Mouse (Mus musculus) liver, embryonic 15.5 days (tissue): ENCODE measurements around the gene Sidt1. TPM values are rescaled to one million over a fixed set of nuclear protein-coding genes. Genes with fewer than 3 reads are reported as not detected.

Experiments used
- ATAC-seq: fragments of 200-750 bp; cut with Nextera tagmentation; 2 replicates; pipeline ENCODE4 v1.8.0; 2017; ENCODE audit warnings: moderate number of reproducible peaks, mild to moderate bottlenecking, moderate library complexity; ENCODE audit not compliant: insufficient read depth
- H3K27ac ChIP-seq: fragments of 300-500 bp; sonication (generic); replicated peaks from 2 replicates; pipeline ENCODE4 v1.5.1; 2015; ENCODE audit warnings: mild to moderate bottlenecking, inconsistent platforms
- H3K27me3 ChIP-seq: fragments of 300-500 bp; sonication (generic); 2 replicates; pipeline ENCODE4 v1.6.1; 2015; ENCODE audit warnings: mild to moderate bottlenecking, inconsistent platforms
- H3K36me3 ChIP-seq: fragments of 300-500 bp; sonication (generic); replicated peaks from 2 replicates; pipeline ENCODE4 v1.6.1; 2015; ENCODE audit warnings: moderate library complexity, mild to moderate bottlenecking, inconsistent platforms
- H3K4me1 ChIP-seq: fragments of 300-500 bp; sonication (generic); replicated peaks from 2 replicates; pipeline ENCODE4 v1.6.1; 2015; ENCODE audit warnings: inconsistent platforms
- H3K4me2 ChIP-seq: fragments of 300-500 bp; sonication (generic); 2 replicates; pipeline ENCODE4 v1.6.1; 2015; ENCODE audit warnings: moderate library complexity, mild to moderate bottlenecking, inconsistent platforms
- H3K4me3 ChIP-seq: fragments of 300-500 bp; sonication (generic); replicated peaks from 2 replicates; pipeline ENCODE4 v1.5.1; 2015; ENCODE audit warnings: mild to moderate bottlenecking, inconsistent platforms
- H3K9ac ChIP-seq: fragments of 300-500 bp; sonication (generic); 2 replicates; pipeline ENCODE4 v1.6.1; 2015; ENCODE audit warnings: moderate library complexity, mild to moderate bottlenecking, inconsistent platforms
- H3K9me3 ChIP-seq: fragments of 300-500 bp; sonication (generic); replicated peaks from 2 replicates; pipeline ENCODE4 v1.6.1; 2016; ENCODE audit warnings: inconsistent platforms
- WGBS: fragments of 180-500 bp; shearing (Covaris S2); methylation state at CpG from one replicate; pipeline ENCODE4 v1.1.7; 2015; ENCODE audit warnings: mixed read lengths; ENCODE audit not compliant: insufficient replicate concordance; 5-methylcytosine and 5-hydroxymethylcytosine counted together
- polyA plus RNA-seq: library from polyadenylated mRNA; unstranded; fragments of >200 nt; fragmentation: Nextera tagmentation; extraction: Ambion mirVana; gene quantifications from 2 replicates; pipeline ENCODE4 v1.2.1, GENCODE M21; 2015

Sidt1 gene
- 0.03 TPM in 1 of 2 replicates, not detected in the other for polyA plus RNA-seq

DNA sequence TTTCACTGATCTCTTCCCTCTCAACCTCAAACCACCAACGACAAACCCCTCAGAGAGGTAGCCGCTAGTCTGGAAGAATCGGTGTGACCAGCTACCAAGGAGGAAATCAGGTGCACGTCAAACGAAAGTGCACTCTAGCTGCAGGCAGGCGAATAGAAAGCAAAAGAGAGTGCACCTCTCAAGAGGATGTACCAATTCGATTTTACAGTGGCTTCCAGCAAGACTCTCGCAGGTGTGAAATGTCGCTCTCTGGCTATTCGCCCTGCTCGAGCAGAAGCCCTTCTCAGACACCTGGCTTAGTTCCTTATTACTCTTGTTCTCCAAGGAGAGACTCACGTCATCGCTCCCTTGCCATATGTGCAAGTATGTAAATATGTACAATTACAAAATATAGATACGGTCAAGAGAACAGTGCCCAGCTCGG lies at the start of gene Sidt1:
TSS of gene Sidt1 (minus strand) at position 336 of the 424 bp plus-strand sequence.
- H3K27me3 ChIP-seq = peaks cover 42% of the 10 kb centered on the region
- no peak within 1 kb of the TSS for H3K27ac ChIP-seq
- no peaks in the 10 kb centered on the region for H3K36me3 ChIP-seq
- no peaks in the 10 kb centered on the region for H3K9me3 ChIP-seq
- H3K4me1 ChIP-seq = peaks cover 12% of the 10 kb centered on the region
- 0 out of 2 replicates have a peak within 1 kb of the TSS, but pooled peaks have one; percentile 19 for H3K9ac ChIP-seq
- 5% methylated on average over 15 of the region's 15 CpGs for WGBS
- peak within 1 kb of the TSS; percentile 78 for H3K4me2 ChIP-seq
- peak within 1 kb of the TSS; percentile 51 for H3K4me3 ChIP-seq
- no peak for ATAC-seq

DNA sequence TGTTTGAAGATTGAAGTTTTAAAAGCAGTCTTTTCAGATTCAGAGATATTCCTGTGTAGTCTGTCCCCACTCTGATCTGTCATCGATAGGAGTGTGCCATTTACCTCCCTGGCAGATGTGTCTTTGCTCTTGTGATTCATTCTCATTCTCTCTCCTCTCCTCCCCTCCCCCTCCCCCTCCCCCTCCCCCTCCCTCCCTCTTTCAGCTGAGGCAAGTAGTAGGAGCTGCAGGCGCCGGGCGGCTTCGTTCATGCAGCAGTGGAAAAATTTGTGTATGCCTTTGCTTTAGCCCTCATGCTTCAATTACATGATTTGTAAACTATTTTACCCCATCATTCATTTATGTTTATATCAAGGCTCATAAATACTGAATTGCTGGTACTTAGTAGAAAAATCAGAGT lies 48.6 kb upstream of the Sidt1 start:
- no peak overlapping the region for H3K4me3 ChIP-seq
- no peak overlapping the region for H3K4me2 ChIP-seq
- H3K27me3 ChIP-seq = no peaks in the 10 kb centered on the region
- H3K9me3 ChIP-seq = no peaks in the 10 kb centered on the region
- H3K4me1 ChIP-seq = no peaks in the 10 kb centered on the region
- H3K9ac ChIP-seq = no peak overlapping the region
- no peak overlapping the region for H3K27ac ChIP-seq
- ATAC-seq = no peak
- peaks cover 24% of the 10 kb centered on the region for H3K36me3 ChIP-seq
- WGBS = 73% methylated on average over 5 of the region's 5 CpGs

DNA sequence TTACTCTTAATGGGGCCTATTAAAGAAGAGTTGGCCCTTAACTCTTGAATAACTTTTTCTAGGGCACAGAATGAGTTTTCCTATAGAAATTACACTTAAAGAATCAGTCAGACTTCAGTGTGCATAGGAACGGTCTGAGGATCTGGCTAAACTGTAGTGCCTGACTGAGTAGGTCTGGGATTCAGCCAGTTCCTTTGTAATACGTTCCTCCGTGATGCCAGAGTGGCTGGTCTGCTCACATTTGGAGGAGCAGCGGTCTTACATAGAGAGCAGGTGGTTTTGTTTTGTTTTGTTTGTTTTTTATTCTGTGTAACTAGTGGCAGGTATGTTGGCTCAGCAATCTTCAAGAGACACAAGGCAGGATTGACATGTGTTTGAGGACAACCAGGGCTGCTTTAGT lies 47.0 kb upstream of the Sidt1 start:
- no peak for ATAC-seq
- Histone ChIP-seq H3K4me2 (no peak overlapping the region), H3K4me1 (no peaks in the 10 kb centered on the region), H3K27me3 (no peaks in the 10 kb centered on the region), H3K4me3 (no peak overlapping the region), H3K9ac (no peak overlapping the region), H3K36me3 (peaks cover 24% of the 10 kb centered on the region), H3K9me3 (no peaks in the 10 kb centered on the region), H3K27ac (no peak overlapping the region)
- WGBS = 74% methylated on average over 4 of the region's 4 CpGs

DNA sequence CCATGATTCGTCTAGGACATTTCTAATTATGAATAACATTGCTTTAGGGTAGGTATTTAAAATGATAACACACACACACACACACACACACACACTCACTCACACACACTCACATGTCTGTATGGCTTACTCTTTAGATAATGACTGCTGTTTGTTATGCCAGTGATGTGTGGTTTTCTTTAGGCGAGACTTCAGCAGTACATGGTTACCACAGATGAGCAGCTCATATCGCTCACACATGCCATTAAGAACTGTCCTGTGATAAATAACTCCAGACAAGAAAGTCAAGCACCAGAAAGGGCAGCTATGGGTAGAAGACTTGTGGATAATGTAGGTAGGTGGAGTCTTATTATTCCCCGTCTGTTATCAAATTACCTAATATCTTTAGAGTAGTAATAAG lies 42.5 kb upstream of the Sidt1 start:
- H3K9me3 ChIP-seq = no peaks in the 10 kb centered on the region
- no peak for ATAC-seq
- no peak overlapping the region for H3K27ac ChIP-seq
- H3K4me2 ChIP-seq = no peak overlapping the region
- WGBS = 55% methylated on average over 4 of the region's 4 CpGs
- H3K36me3 ChIP-seq = peaks cover 38% of the 10 kb centered on the region
- H3K9ac ChIP-seq = no peak overlapping the region
- no peak overlapping the region for H3K4me3 ChIP-seq
- no peaks in the 10 kb centered on the region for H3K27me3 ChIP-seq
- no peaks in the 10 kb centered on the region for H3K4me1 ChIP-seq

DNA sequence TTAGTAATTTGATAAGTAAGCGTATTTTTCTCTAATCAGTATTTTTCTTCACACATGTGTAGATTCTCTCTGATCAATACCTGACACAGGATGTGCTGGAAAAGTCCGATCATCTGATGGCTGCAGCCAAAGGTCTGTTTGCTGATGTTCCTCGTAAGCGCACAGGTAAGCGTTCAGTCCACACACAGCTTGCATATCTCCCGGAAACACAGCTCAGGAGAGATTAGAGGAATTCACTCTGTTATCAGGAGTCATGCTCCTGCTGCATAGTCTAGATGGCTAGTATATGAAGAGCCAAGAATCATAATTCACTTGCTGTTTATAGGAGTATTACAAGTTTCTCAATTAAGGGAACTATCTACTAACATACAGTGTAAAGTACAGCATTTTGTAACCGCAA lies 32.5 kb upstream of the Sidt1 start:
- Histone ChIP-seq H3K4me2 (no peak overlapping the region), H3K27me3 (no peaks in the 10 kb centered on the region), H3K36me3 (peaks cover 34% of the 10 kb centered on the region), H3K4me1 (peaks cover 3% of the 10 kb centered on the region; the same call in 1 of the 2 replicates), H3K4me3 (no peak overlapping the region), H3K9ac (no peak overlapping the region), H3K27ac (no peak overlapping the region), H3K9me3 (no peaks in the 10 kb centered on the region)
- peak; percentile 51; the same call in 1 of the 2 replicates for ATAC-seq
- WGBS = 56% methylated on average over 7 of the region's 7 CpGs

DNA sequence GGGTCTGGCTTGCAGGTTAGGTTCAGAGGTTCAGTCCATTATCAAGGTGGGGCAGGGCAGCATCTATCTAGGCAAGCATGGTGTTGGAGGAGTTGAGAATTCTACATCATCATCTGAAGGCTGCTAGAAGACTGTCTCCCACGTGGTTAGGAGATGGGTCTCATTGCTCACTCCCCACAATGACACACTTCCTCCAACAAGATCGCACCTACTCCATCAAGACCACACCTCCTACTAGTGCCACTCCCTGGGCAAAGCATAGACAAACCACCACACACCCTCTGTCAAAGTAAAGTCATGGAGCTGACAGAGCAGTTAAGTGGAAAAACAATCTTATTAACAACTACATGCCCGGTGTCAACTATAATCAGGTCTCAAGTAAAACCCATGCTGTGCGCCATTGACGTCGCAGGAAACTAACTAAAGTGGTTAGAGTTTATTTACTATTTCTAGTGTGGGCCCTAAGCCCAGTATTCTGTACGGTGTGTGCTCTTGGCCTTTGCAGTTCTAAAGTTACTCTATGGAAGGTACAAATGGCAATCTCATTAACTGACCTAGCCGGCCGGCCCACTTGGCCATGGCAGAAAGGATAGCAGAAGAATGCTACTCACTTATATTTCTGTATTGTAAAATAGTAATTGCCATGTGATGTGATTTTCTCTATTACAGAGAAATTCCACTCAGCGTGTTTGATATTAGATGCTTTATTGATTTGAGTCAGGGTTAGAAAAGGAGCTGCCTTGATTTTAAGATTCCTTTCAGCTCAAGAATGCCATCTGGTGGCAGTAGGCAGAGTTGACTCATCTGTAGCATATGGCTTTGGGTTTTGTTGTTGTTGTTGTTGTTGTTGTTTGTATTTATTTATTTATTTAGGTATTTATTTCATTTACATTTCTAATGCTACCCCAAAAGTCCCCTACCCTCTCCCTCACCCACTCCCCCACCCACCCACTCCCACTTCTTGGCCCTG lies 29.2 kb upstream of the Sidt1 start:
- no peak overlapping the region for H3K4me2 ChIP-seq
- no peaks in the 10 kb centered on the region for H3K27me3 ChIP-seq
- H3K36me3 ChIP-seq = peaks cover 27% of the 10 kb centered on the region
- ATAC-seq = no peak
- H3K4me1 ChIP-seq = peaks cover 15% of the 10 kb centered on the region
- no peak overlapping the region for H3K4me3 ChIP-seq
- H3K9ac ChIP-seq = no peak overlapping the region
- no peak overlapping the region for H3K27ac ChIP-seq
- H3K9me3 ChIP-seq = no peaks in the 10 kb centered on the region
- WGBS = 78% methylated on average over 10 of the region's 10 CpGs

DNA sequence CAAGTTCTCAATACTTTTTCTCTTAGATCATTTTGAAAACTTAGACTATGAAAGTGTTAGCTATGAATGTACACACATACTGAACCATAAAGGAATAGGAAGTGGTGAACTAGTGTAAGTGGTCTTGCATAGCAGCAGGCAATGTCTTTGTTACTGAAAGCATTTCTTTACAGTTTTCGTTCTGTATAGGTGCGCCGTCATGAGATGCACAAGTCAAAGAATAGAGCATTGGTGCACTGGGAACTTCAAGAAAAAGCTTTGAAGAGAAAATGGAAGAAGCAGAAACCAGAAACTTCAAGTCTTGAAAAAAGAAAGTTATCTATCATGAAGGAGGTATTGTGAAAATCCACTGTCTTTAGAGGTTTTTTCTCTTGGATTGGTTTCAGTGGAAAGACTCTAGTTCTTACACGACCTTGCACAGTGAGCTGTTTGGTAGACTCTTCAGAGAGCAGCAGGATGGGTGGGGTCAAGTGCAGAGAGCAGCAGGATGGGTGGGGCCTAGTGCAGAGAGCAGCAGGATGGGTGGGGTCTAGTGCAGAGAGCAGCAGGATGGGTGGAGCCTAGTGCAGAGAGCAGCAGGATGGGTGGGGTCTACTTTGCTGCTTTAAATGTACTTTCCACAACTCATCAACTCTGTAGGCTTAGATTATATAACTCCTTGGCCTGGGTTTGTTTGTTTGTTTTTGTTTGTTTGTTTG lies 24.7 kb upstream of the Sidt1 start:
- Histone ChIP-seq H3K27ac (no peak overlapping the region), H3K9me3 (no peaks in the 10 kb centered on the region), H3K27me3 (no peaks in the 10 kb centered on the region), H3K4me1 (peaks cover 14% of the 10 kb centered on the region), H3K4me3 (no peak overlapping the region), H3K36me3 (peaks cover 16% of the 10 kb centered on the region), H3K4me2 (peak overlapping the region; percentile 32), H3K9ac (no peak overlapping the region)
- WGBS = 42% methylated on average over 4 of the region's 4 CpGs
- ATAC-seq = peak; percentile 97

DNA sequence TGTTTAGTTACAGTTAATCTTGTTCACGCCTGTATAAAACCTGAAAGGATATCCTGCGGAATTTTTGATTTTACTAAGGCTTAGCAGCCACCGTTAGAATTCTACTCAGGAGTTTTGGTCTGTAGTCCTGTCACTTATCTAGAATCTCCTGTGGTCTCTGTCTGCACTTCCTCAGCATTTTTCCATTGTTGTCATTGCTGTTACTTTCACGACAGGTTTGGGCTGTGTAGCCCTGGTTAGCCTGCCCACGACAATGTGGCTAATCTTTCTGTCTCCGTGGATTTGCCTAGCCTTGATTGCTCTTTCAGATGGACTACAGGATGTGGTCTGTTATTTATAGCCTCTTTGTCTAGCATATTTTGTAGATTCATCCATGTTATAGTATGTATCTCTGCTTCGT lies 23.3 kb upstream of the Sidt1 start:
- Histone ChIP-seq H3K4me2 (no peak overlapping the region), H3K27ac (no peak overlapping the region), H3K27me3 (no peaks in the 10 kb centered on the region), H3K36me3 (peaks cover 10% of the 10 kb centered on the region; the same call in 1 of the 2 replicates), H3K9ac (no peak overlapping the region), H3K4me3 (no peak overlapping the region), H3K9me3 (no peaks in the 10 kb centered on the region), H3K4me1 (peaks cover 14% of the 10 kb centered on the region)
- WGBS = 32% methylated on average over 7 of the region's 7 CpGs
- ATAC-seq = no peak

DNA sequence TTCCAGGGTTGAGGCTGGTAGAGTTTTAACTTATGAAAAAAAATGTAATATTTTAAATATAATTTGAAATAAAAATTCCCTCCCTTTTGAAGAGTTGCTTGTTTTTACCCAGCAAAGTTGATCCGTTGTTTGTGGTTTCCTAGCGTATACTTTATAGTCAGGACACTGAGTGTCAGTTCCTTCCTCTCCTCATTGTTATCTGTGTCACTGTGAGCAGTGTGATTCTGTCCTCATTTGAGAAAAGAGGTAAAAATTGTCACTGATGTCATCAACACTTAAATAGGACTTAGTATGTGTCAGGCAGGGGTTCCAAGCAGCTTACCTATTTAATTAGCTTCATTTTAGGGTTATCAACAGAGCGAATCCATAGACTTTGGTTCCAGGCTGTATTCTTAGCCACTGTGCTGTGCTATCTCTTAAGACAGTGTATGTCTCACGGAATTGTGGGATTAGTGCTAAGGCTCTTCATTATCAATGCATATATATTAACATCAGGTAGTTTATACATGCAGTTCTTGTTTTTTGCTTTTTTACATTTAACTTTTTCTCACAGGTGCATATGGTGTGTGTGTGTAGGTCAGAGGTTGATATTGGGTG lies 16.9 kb upstream of the Sidt1 start:
- H3K27ac ChIP-seq = no peak overlapping the region
- 22% methylated on average over 4 of the region's 4 CpGs for WGBS
- H3K36me3 ChIP-seq = no peaks in the 10 kb centered on the region
- H3K9ac ChIP-seq = no peak overlapping the region
- H3K9me3 ChIP-seq = no peaks in the 10 kb centered on the region
- peak overlapping the region; percentile 85; the same call in 1 of the 2 replicates for H3K4me2 ChIP-seq
- peaks cover 32% of the 10 kb centered on the region for H3K4me1 ChIP-seq
- ATAC-seq = no peak
- H3K27me3 ChIP-seq = no peaks in the 10 kb centered on the region
- no peak overlapping the region for H3K4me3 ChIP-seq

DNA sequence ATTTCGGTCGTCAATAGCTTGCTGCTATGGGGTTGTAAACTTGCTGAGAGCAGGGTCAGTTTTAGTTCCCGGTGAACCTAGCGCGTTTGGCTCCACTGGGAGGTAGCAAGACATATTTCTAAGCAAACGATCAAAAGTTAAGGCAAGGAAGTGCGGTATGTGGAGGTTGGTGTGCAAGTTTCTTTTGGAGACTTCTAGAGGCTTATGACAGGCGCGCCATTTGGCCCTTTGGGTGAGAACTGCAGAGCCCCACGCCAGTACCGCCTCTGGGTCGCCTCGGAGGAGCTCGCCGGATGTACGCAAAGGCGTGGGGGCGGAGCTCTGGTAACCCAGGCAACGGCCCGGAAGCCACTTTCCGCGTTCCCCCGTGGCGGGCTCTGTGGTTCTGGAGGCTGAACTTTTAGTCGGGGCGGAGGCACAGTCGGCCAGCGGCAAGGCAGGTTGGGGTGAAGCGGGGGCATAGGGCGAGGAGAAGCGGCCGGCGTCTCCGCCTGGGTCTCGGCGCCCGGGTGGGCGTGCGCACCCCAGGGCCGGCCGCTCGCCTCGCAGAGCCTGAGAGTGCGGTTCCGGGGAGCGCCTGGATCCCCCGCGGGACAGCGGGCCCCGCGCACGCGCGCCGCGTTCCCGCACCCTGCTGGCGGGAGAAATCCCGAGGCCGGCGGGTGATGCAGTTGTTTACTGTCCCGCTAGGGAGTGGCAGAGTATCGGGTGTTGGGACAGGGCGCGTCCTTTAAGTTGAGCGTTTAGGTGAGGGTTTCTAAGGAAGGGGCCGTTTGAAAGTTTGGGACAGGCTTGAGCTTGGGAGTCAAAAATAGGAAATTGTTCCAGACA lies 14.3 kb upstream of the Sidt1 start, which contains the start of gene Spice1:
TSS of gene Spice1 (plus strand) at position 51 of the 831 bp plus-strand sequence.
- Histone ChIP-seq H3K36me3 (no peaks in the 10 kb centered on the region), H3K4me1 (peaks cover 32% of the 10 kb centered on the region), H3K9me3 (no peaks in the 10 kb centered on the region), H3K27ac (peak within 1 kb of the TSS; percentile 98), H3K27me3 (no peaks in the 10 kb centered on the region), H3K9ac (peak within 1 kb of the TSS; percentile 86), H3K4me3 (peak within 1 kb of the TSS; percentile 93), H3K4me2 (peak within 1 kb of the TSS; percentile 85)
- WGBS = under 1% methylated on average over 67 of the region's 67 CpGs
- peak; percentile 98 for ATAC-seq
